Mouse (Mus musculus) midbrain, embryonic 11.5 days (tissue): Measurements from ENCODE around the gene Acta1. TPM values are rescaled to one million over a fixed set of nuclear protein-coding genes. Genes with fewer than 3 reads are reported as not detected.

ENCODE experiments used
- ATAC-seq: fragments of 200-750 bp; cut with Nextera tagmentation; 2 replicates; pipeline ENCODE4 v1.8.0; 2017; ENCODE audit warnings: moderate TSS enrichment, moderate library complexity; ENCODE audit not compliant: low FRiP score
- DNase-seq: peaks from one replicate; pipeline ENCODE4 v3.0.0; 2015; ENCODE audit warnings: low spot score; ENCODE audit errors: missing footprints
- H3K27ac ChIP-seq: fragments of 300-500 bp; sonication (generic); 2 replicates; pipeline ENCODE4 v1.5.1; 2014; ENCODE audit warnings: low read depth, low read length
- H3K27me3 ChIP-seq: fragments of 300-500 bp; sonication (generic); 2 replicates; pipeline ENCODE4 v1.6.1; 2014; ENCODE audit warnings: mild to moderate bottlenecking, low read length, moderate library complexity, mixed read lengths; ENCODE audit not compliant: control insufficient read depth, insufficient read depth
- H3K36me3 ChIP-seq: fragments of 300-500 bp; sonication (generic); 2 replicates; pipeline ENCODE4 v1.6.1; 2014; ENCODE audit warnings: mild to moderate bottlenecking, low read length, moderate library complexity, mixed read lengths; ENCODE audit not compliant: control insufficient read depth, insufficient read depth
- H3K4me1 ChIP-seq: fragments of 300-500 bp; sonication (generic); 2 replicates; pipeline ENCODE4 v1.6.1; 2014; ENCODE audit warnings: low read length; ENCODE audit not compliant: control insufficient read depth, insufficient read depth
- H3K4me2 ChIP-seq: fragments of 300-500 bp; sonication (generic); 2 replicates; pipeline ENCODE4 v1.6.1; 2014; ENCODE audit warnings: mild to moderate bottlenecking, moderate library complexity
- H3K4me3 ChIP-seq: fragments of 300-500 bp; sonication (generic); 2 replicates; pipeline ENCODE4 v1.5.1; 2014; ENCODE audit warnings: low read depth, low read length
- H3K9ac ChIP-seq: fragments of 300-500 bp; sonication (generic); 2 replicates; pipeline ENCODE4 v1.6.1; 2014; ENCODE audit warnings: low read length
- H3K9me3 ChIP-seq: fragments of 300-500 bp; sonication (generic); 2 replicates; pipeline ENCODE4 v1.6.1; 2016; ENCODE audit warnings: low read length; ENCODE audit not compliant: control insufficient read depth
- WGBS: fragments of 180-500 bp; shearing (Covaris S2); extraction: QIAGEN DNeasy Blood & Tissue Kit; methylation state at CpG from one replicate; pipeline ENCODE4 v1.1.7; 2014; 5-methylcytosine and 5-hydroxymethylcytosine counted together
- polyA plus RNA-seq: library from polyadenylated mRNA; unstranded; fragments of >200 nt; fragmentation: Nextera tagmentation; extraction: Ambion mirVana; gene quantifications from 2 replicates; pipeline ENCODE4 v1.2.1, GENCODE M21; 2014

The Acta1 gene
- polyA plus RNA-seq, 1 experiment from 2014 or later, result not detected

DNA sequence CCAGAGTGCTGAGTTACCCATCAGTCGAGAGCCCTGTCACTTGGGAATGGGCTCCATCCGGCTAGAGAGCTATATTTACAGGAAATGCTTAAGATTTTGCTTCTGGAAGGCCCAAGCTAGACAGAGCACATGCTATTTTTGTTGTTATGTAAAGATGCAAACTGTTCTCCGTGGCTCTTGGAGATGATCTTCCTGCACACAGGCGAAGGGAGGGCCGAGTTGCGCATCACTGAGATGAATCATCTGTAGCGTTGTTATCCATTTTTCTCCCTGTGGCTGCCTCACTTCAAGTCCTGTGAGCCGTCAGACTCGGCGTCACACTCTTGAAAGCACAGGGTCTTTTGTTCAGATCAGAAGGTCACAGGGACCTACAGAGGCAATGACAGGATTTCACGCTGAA, 20.2 kb downstream of the Acta1 start:
- no peaks in the 10 kb centered on the region for H3K4me1 ChIP-seq
- H3K9ac ChIP-seq, result no peak overlapping the region
- no peaks in the 10 kb centered on the region for H3K27me3 ChIP-seq
- no peak overlapping the region for H3K4me3 ChIP-seq
- 77% methylated on average over 11 of the region's 11 CpGs for WGBS
- H3K9me3 ChIP-seq, result no peaks in the 10 kb centered on the region
- DNase-seq (no peak), ATAC-seq (no peak)
- no peaks in the 10 kb centered on the region for H3K36me3 ChIP-seq
- no peak overlapping the region for H3K4me2 ChIP-seq
- H3K27ac ChIP-seq, result no peak overlapping the region

DNA sequence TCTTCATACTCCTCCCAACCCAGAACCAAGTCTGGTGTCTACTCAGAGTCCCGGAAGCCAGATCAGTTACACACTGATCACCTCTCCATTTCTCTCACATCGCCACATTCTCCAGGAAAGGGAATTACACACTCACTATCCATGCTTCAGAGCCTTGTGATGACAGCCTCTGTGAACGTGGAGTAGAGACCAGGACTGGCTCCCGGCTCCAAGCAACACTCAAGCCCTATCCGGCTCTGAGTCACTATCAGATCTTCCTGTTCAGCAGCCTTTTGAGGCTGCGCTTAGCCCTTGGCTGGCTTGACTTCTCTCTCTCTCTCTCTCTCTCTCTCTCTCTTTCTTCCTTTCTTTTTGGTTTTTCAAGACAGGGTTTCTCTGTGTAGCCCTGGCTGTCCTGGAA, 21.2 kb downstream of the Acta1 start:
- ATAC-seq, result no peak

DNA sequence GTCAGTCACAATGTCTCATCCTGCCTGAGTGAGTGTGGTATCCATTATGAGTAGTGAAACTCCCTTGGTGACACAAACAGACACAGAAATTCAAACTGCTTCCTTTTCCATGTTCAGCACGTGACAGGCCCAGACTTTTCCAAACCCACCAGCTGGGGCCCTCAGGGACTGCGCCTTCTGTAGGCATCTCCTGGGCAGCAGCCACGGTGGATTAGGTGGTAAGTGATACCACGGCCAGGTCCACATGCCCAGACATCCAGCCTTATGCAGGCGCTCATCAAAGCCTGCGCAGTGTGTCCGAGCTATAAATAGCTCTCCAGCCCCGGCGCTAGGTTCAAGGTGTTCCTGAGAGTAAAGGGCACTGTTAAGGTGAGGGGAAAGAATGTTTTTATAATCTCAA, 22.5 kb downstream of the Acta1 start:
- no peaks in the 10 kb centered on the region for H3K4me1 ChIP-seq
- WGBS, result 88% methylated on average over 9 of the region's 9 CpGs
- no peak for ATAC-seq
- no peaks in the 10 kb centered on the region for H3K9me3 ChIP-seq
- no peaks in the 10 kb centered on the region for H3K27me3 ChIP-seq
- no peak overlapping the region for H3K27ac ChIP-seq
- no peak overlapping the region for H3K9ac ChIP-seq
- no peak overlapping the region for H3K4me3 ChIP-seq
- H3K36me3 ChIP-seq, result no peaks in the 10 kb centered on the region
- DNase-seq, result no peak
- H3K4me2 ChIP-seq, result no peak overlapping the region

More for the DNA sequence above, 21.2 kb downstream of the Acta1 start:
- H3K4me3 ChIP-seq, result no peak overlapping the region
- 89% methylated on average over 6 of the region's 6 CpGs for WGBS
- no peak overlapping the region for H3K4me2 ChIP-seq
- no peaks in the 10 kb centered on the region for H3K27me3 ChIP-seq
- no peak overlapping the region for H3K9ac ChIP-seq
- H3K9me3 ChIP-seq, result no peaks in the 10 kb centered on the region
- DNase-seq, result no peak
- no peak overlapping the region for H3K27ac ChIP-seq
- no peaks in the 10 kb centered on the region for H3K36me3 ChIP-seq
- no peaks in the 10 kb centered on the region for H3K4me1 ChIP-seq

DNA sequence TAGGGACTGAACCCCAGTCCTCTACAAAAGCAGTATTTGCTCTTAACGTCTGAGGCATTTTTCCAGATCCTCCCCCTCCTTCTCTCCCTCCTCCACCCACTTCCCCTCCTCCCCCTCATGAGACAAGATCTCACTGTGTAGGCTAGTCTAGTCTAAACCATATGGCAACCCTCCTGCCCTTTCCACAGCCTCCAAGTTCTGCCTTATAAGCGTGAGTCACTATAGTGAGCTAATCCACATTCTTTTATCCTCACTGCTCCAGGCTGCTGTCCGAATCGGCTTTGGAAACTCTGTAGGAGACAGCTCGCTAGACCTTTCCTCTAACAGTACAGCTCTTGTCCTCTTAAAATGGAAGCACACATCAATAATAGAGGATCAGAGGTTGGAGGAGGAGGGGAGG, 27.6 kb downstream of the Acta1 start:
- WGBS, result 27% methylated on average over 5 of the region's 5 CpGs

DNA sequence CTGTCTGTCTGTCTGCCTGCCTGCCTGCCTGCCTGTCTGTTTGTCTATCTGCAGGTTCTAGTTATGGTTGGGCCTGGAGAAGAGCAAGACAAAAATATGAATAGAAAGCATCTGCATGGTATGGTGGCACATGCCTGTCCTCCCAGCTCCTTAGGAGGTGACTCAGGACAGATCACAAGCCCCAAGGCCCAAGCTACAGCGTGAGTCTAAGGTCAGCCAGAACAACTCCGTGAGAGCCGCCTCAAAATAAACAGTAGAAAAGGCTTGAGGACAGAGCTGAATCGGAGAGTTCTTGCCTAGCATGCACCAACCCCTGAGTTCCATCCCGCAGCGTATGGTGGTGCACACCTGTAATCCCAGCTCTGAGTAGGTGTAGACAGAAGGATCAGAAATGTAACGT, 28.8 kb downstream of the Acta1 start:
- no peak for ATAC-seq
- H3K4me3 ChIP-seq, result no peak overlapping the region
- H3K9ac ChIP-seq, result no peak overlapping the region
- 82% methylated on average over 7 of the region's 7 CpGs for WGBS
- no peak overlapping the region for H3K27ac ChIP-seq
- no peaks in the 10 kb centered on the region for H3K4me1 ChIP-seq
- H3K36me3 ChIP-seq, result no peaks in the 10 kb centered on the region
- no peak overlapping the region for H3K4me2 ChIP-seq
- H3K27me3 ChIP-seq, result peaks cover under 1% of the 10 kb centered on the region; the same call in 1 of the 2 replicates
- no peaks in the 10 kb centered on the region for H3K9me3 ChIP-seq
- DNase-seq, result no peak

More for the DNA sequence above, 27.6 kb downstream of the Acta1 start:
- H3K9me3 ChIP-seq, result no peaks in the 10 kb centered on the region
- H3K36me3 ChIP-seq, result no peaks in the 10 kb centered on the region
- DNase-seq (no peak), ATAC-seq (no peak)
- H3K4me3 ChIP-seq, result no peak overlapping the region
- H3K27me3 ChIP-seq, result no peaks in the 10 kb centered on the region
- H3K4me1 ChIP-seq, result no peaks in the 10 kb centered on the region
- H3K9ac ChIP-seq, result no peak overlapping the region
- H3K4me2 ChIP-seq, result no peak overlapping the region
- H3K27ac ChIP-seq, result no peak overlapping the region

DNA sequence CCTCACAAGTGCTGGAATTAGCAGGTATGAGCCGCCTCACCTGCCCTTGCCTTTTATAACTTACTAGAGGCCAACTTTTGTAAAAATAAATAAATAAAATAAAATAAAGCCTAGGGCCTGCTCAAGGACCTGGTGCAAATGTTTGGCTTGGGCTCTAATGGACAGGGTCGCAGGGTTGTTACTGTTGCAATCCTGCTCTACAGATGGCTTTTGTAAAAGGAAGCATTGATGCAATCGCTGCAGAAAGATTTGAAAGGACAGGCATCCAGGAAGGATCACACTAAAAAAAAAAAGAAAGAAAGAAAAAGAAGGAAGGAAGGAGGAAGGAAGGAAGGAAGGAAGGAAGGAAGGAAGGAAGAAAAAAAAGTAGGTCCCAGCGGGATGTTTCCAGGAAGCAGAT, 34.2 kb downstream of the Acta1 start:
- WGBS, result 80% methylated on average over 4 of the region's 4 CpGs
- no peak overlapping the region for H3K27ac ChIP-seq

DNA sequence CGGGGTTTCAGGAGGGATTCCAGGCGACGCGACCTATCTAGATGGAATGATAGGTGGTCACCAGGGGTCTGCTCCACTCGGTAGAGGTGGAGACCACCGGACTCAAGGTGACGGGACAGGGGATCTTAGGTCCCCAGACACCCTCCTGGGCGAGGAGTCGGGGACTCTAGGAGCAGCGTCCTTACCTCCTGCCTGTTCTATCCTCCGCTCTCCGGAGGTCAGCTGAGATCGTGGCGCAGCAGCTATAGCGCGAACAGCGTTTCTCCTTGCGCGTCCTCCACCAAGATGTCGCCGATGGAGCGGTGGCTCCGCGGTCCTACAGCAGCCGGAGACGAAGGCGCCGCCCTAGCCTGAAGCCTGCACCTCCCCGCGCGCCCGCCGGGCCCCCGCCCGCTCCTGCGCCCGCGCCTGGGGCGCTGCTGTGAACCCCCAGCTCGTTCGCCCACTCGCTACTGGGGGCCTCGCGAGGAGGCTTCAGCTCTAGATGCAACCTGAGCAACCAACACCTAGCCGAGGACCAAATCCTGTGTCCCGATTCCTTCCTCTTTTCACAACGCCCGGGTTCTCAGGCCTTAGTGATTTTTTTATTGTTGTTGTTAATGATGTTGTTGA, 34.8 kb downstream of the Acta1 start, which contains the start of gene Ccsap:
TSS of gene Ccsap (minus strand) at position 562 of the 612 bp plus-strand sequence.
- H3K4me1 ChIP-seq, result peaks cover 6% of the 10 kb centered on the region
- no peaks in the 10 kb centered on the region for H3K36me3 ChIP-seq
- no peaks in the 10 kb centered on the region; the same call in 1 of the 2 replicates for H3K9me3 ChIP-seq
- no peak for DNase-seq
- H3K4me3 ChIP-seq, result peak within 1 kb of the TSS; percentile 87
- peaks cover 7% of the 10 kb centered on the region; the same call in 1 of the 2 replicates for H3K27me3 ChIP-seq
- H3K27ac ChIP-seq, result peak within 1 kb of the TSS; percentile 57
- peak within 1 kb of the TSS; percentile 91 for H3K4me2 ChIP-seq
- 2% methylated on average over 48 of the region's 48 CpGs for WGBS
- peak; percentile 65; the same call in 1 of the 2 replicates for ATAC-seq
- H3K9ac ChIP-seq, result peak within 1 kb of the TSS; percentile 81

More for the DNA sequence above, 34.2 kb downstream of the Acta1 start:
- Histone ChIP-seq H3K4me2 (peak overlapping the region; percentile 91), H3K4me1 (peaks cover 6% of the 10 kb centered on the region), H3K36me3 (no peaks in the 10 kb centered on the region), H3K4me3 (peak overlapping the region; percentile 87; the same call in 1 of the 2 replicates), H3K9me3 (no peaks in the 10 kb centered on the region), H3K27me3 (peaks cover 7% of the 10 kb centered on the region; the same call in 1 of the 2 replicates), H3K9ac (no peak overlapping the region)
- DNase-seq, result no peak
- ATAC-seq, result no peak

DNA sequence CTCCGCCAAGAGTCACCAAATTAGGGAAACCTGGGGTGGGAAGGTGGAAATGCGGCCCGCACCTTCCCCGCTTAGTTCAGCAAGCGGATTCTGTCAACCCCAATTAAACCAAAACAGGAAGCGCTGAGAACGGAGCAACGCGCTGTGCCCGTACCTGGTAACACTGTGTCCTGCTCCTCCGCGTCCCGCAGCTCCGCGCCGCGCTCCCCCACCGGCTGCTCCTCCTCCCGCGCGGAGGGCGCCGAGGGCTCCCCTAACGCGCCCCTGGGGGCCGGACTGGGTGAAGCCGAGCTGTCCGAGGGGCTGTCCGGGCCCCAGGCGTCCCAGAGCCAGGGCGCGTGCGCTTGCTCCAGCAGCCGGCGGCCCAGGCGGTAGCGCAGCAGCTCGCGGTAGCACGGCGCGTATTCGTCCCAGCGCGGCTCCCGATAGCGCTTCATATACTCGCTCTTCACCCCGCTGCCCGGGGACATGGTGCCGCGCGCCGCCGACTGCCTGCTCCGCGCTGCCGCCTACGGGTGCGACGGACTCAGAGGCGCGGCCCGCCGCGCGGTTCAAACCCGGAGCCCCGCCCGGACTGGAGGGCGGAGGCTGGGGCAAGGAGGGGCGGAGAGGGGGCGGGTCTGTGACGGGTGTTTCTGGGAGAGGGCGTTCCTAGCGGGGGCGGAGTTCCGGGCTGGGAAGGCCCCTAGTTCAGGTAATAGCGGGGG, 35.5 kb downstream of the Acta1 start:
- peak overlapping the region; percentile 57 for H3K27ac ChIP-seq
- H3K4me3 ChIP-seq, result peak overlapping the region; percentile 87
- peak overlapping the region; percentile 91 for H3K4me2 ChIP-seq
- peaks cover 7% of the 10 kb centered on the region; the same call in 1 of the 2 replicates for H3K27me3 ChIP-seq
- peaks cover 6% of the 10 kb centered on the region for H3K4me1 ChIP-seq
- ATAC-seq (peak; percentile 95), DNase-seq (peak; percentile 99)
- under 1% methylated on average over 79 of the region's 79 CpGs for WGBS
- no peaks in the 10 kb centered on the region; the same call in 1 of the 2 replicates for H3K9me3 ChIP-seq
- no peaks in the 10 kb centered on the region for H3K36me3 ChIP-seq
- peak overlapping the region; percentile 81 for H3K9ac ChIP-seq

DNA sequence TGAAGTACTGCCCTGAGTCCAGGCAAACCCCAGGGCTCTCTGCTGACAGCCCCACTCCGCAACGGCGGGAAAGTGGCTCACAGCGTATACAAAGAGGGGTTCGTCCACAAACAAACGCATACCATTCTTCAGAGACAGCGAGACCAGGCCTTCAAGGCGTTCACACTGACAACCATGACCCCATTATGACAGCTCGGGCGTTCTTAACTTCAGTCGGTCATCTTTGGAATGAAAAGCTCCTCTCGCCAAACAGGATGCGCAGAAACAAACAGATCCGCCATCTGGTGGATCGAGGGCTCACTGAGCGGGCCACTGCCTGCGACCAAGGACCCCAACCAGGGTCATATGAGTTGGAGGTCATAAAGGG, 36.0 kb downstream of the Acta1 start:
- Histone ChIP-seq H3K27me3 (peaks cover 7% of the 10 kb centered on the region; the same call in 1 of the 2 replicates), H3K9ac (peak overlapping the region; percentile 81), H3K4me3 (peak overlapping the region; percentile 87), H3K4me1 (peaks cover 6% of the 10 kb centered on the region), H3K9me3 (no peaks in the 10 kb centered on the region; the same call in 1 of the 2 replicates), H3K4me2 (peak overlapping the region; percentile 91), H3K36me3 (no peaks in the 10 kb centered on the region), H3K27ac (no peak overlapping the region; the same call in 1 of the 2 replicates)
- DNase-seq (no peak), ATAC-seq (0 out of 2 replicates have a peak, but pooled peaks have one; percentile 19)
- WGBS, result 1% methylated on average over 17 of the region's 17 CpGs
